Mouse (Mus musculus) liver, adult 2 months (tissue): ENCODE measurements around the gene Clpx.

Source experiments
- CTCF ChIP-seq: fragments of 200-500 bp; IDR thresholded peaks from 2 replicates; pipeline ENCODE4 v1.5.1; 2011; ENCODE audit warnings: low read depth, low read length, control low read depth
- POLR2A ChIP-seq: fragments of 200-500 bp; IDR thresholded peaks from 2 replicates; pipeline ENCODE4 v1.6.1; 2011; ENCODE audit warnings: low read length, control low read depth; ENCODE audit not compliant: insufficient read depth; ENCODE audit errors: extremely low read depth

- TF ChIP-seq POLR2A = no peak
- no peak for TF ChIP-seq CTCF
Measured at GRCm38 (mm10) chr9:65306672-65307071, 12.6 kb downstream of the Clpx start.
